Mouse (Mus musculus) activated CD4-positive, CD25-positive, alpha-beta regulatory T cell, adult 4 months (primary cell): ENCODE measurements around the gene Il11. TPM values are rescaled to one million over a fixed set of nuclear protein-coding genes. Genes with fewer than 3 reads are reported as not detected.

Experiments used
- ATAC-seq: one replicate; pipeline ENCODE4 v1.8.0; 2017
- polyA plus RNA-seq, 2 experiments: library from polyadenylated mRNA; unstranded; fragments of 100-300 nt; shearing (Covaris generic); gene quantifications; one replicate each; pipeline ENCODE4 v1.2.1; 2017

Il11 gene
- polyA plus RNA-seq, 2 experiments from 2014 or later, result not detected

DNA sequence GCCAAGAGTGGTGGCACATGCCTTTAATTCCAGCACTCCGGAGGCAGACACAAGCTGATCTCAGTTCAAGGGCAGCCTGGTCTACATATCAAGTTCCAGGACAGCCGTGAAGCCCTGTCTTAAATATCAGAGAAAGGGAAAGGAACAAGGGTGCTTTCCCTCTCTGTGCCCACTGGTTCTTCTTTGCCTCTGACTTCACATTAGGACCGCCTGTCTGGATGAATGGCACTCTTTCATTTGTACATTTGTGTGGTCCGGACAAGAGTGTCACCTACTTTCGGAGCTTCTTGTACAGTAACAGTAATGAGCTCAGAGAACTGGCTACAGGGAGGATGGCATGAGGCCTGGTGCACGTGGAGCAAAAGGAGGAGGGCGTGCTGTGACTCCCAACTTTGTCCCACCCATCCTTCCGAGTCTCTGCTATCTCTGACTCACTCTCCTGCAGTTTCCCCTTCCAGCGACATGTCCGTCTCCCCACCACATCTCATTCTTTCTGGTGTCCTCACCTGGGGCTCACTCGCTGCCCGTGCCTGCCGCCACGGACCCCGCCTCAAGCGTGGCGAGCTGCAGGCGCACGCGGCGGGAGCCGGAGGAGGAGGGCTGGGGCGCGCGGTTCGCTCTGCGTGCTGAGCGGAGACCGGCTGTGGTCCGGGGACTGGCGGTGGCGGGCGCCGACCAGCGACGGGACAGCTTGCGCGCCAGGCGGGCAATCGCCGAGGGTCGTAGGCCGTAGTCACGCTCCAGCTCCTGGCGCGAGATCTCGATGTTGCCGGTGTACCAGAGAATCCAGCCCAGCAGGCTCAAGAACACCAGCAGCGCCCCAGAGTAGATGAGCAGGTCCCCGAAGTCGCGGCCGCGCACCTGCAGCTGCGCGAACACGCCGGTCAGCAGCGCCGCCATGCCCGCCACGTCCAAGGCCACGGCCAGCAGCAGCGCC, 6.1 kb upstream of the Il11 start:
- no peak for ATAC-seq

GRCm38 (mm10) chr7:4783667-4784268, 1.1 kb upstream of the Il11 start:
- ATAC-seq, result no peak

GRCm38 (mm10) chr7:4782130-4782529, 529 bp downstream of the Il11 start:
- no peak for ATAC-seq

GRCm38 (mm10) chr7:4779921-4780320, 2.7 kb downstream of the Il11 start:
- ATAC-seq, result no peak

DNA sequence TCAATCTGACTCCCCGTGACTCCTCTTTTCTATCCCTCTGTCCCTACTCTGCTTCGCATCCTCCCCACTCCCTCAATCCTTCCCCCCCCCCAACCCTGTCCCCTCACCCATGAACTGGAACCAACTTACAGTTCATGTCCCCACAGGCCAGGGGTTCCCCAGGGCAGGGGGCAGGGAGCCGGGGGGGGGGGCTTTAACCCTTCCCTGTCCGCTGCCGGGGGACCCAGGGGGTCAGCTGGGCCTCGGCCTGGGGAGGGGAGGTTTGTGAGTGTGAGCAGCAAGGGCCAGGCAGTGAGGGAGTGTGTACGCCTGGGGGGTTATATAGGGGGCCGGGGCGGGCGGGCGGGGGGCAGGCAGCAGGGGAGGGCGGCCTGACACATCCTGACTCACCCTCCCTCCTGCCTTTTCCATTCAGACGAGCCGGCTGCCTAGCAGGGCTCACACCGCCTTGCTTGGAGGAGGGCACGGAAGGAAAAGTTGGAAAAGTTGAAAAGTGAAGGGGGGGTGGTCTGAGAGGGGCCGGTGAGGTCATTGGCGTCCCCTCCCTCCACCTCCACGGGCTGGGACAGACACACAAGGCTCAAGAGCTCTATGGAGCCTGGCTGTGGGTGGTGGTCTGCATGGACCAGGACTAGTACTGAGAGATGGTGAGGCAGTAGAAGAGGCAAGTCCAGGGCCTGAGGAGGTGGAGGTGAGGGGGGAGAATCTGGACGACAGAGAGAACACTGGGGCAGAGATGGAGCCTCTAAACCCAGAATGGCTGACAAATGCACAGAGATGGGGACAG, 4.6 kb downstream of the Il11 start:
- ATAC-seq, result no peak

DNA sequence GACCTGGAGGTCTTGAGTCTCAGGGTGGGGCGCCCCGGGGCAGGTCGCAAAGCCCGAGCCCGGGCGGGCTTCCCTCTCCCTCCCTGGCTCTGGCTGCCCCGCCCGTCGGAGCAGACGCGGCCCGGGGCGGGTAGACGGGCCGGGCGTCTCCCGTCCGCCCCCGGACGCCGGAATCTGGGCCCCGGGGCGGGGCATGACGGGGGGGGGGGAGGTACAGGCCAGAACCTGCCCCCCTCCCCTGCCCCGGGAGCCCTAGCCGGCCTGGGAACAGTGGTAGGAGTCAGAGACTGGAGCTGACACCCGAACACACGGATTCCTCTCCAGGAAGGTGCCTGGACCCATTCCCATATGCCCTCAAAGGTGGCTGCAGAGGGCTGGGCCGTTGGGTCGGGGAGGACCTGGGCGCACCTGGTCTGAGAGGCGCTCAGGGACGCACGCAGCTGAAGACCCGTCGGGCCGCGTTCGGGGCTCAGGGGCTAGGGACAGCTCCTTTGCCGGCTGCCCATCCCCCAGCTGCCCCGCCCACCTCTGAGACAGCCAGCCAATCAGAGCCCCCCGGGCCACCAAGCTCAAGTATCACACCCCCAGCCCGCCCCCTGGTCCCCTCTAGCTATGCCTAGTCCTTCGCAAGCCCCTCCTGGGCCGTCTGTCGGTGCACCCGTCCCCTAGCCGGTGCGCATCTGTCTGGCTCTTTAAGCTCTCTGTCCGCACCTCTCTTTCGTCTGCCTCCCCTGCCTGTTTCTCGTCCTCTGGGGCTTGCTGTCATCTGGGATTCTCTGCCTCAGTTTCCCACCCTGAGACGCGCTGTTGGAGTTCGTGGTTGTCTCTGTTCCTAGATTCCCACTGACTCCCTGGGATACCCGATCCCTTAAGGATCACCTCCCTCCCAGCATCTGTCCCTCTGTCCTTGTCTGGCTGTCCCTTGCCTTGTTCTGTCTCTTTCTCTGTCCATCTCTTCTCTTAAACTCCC, 5.5 kb downstream of the Il11 start:
- peak; percentile 32 for ATAC-seq

DNA sequence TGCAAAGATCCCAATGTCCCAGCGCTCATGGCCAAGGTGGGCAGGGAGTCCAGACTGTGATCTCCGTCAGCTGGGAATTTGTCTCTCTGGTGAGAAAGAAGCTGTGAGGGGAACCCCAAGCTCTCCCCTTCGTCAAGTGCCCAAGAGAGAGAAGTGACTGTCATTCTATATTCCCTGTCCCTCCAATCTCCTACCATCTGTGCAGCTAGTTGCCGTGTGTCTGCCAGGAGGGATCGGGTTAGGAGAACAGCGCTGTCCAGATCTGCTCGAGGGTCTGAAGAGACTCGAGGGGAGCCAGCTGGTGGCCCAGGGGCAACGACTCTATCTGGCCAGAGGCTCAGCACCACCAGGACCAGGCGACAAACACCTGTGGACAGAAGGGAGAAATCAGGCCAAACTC, 6.5 kb downstream of the Il11 start:
- ATAC-seq, result no peak

- no peak for ATAC-seq
Measured at GRCm38 (mm10) chr7:4771202-4771601, 11.5 kb downstream of the Il11 start, which contains the start of gene Fam71e2. Gene Fam71e2, minus strand, starts transcription at chr7:4771302.

GRCm38 (mm10) chr7:4764946-4765710, 17.5 kb downstream of the Il11 start:
- ATAC-seq, result no peak

- ATAC-seq, result no peak
Measured at GRCm38 (mm10) chr7:4759670-4760069, 23.0 kb downstream of the Il11 start.

DNA sequence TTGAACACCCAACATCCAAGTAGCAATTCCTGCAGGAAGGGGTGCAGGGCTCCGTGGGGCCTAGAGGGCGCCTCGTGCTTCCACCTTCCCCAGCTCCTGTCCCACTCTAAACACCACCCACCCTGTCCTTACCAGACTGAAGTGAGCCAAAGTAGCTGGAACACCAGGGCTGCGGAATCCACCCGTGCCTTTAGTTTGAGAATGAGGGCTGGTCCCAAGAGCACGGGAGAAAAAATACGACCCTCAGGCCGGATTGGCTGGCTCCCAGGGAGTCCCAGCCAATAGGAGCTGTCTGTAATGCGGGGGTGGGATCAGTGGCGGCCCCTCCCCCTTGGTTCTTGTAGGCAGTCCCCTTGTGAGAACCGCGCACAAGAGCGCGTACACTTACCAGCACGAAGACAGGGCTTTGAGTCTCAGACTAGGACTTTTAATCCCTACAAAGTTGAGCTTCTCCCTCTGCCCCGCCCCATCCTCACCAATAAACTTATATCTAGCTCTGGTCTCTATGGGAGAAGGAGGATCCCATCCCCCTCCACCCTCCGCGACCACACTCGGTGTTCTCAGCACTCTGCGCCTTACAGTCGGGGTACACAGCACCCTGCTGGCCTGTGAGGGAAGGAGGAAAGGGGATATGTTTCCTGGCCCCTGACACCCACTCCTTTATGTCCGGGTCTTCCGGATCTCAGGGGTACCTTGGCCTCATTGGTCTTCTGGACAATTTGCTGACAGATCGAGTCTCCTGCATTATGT, 29.7 kb downstream of the Il11 start, which contains the start of gene Cox6b2:
Gene Cox6b2, minus strand, starts transcription at position 274 of the 750 bp plus-strand sequence.
- peak; percentile 28 for ATAC-seq

DNA sequence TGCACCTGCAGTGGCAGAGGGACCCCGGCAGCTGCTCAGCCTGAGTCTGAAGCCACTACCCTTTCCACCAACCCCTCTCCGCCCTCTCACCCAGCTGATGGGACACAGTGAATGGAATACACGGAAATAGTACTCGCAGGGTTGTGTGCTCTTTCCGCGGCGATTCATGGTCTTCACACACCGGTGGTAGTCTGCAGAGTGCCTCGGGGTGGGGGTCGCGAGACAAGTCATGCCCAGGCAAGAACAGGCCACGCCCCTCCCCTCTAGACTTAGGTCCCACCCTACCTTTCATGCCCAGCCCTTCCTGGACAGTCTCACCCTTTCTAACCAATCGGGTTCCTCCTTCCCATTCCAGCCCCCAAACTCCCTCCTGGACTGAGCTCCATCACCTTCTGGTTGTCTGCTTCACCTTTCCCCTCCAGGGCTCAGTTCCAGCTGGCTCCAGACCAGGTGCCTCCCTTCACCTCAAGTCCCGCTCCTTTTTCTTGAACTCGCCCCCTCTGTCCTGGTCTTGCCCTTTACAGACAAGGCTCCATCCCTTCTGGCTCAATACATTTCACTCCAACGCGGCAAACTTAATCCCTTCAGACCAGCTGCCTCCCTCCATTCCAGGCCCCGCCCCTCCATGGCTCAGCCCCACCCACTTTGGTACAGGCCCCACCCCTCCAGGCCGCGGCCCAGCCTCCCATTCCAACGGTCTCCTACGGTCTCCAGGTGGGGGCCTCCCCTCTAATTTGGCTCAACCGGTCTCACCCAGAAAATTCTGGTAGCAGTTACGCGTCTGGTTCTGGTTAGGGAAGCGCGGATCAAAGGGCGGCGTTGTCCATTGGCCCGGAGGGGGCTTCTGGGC, 30.5 kb downstream of the Il11 start:
- ATAC-seq, result no peak

DNA sequence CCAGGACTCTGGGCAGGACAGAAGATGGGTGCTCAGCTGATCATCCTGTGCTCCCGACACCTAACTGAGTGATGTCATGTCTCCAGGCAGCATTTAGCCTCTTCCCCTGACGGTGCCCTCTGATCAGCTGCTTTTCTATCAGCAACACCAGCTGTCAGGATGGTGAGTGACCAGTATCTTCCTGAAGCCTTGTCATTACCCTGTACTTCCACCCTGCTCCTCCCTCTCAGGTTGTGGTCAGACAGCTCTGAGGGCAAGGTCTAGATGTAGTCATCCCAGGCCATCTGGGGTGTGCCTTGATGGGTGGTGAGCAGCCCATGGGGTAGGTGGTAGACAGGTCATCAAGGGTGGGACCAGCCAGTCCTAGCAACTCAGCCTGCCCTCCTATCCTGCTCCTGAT, 33.5 kb downstream of the Il11 start:
- no peak for ATAC-seq

GRCm38 (mm10) chr7:4748321-4748720, 34.3 kb downstream of the Il11 start:
- no peak for ATAC-seq

GRCm38 (mm10) chr7:4747156-4747899, 35.3 kb downstream of the Il11 start:
- ATAC-seq, result no peak

GRCm38 (mm10) chr7:4746326-4746980, 36.2 kb downstream of the Il11 start:
- no peak for ATAC-seq

DNA sequence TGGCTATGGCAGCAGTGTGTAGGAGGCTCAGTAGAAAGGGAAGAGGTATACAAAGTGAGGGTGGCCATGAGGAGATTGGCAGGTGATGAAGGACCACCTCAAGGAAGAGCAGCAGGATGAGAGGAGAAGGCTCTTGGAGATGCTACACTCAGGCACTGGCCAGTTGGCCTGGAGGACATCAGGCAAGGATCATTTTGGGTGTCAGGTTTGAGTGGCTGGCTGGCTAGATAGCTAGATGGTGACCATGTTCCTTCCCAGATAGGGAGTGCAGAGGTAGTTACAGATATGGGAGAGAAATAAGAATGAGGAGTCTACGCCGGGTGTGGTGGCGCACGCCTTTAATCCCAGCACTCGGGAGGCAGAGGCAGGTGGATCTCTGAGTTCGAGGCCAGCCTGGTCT, 37.8 kb downstream of the Il11 start:
- no peak for ATAC-seq

DNA sequence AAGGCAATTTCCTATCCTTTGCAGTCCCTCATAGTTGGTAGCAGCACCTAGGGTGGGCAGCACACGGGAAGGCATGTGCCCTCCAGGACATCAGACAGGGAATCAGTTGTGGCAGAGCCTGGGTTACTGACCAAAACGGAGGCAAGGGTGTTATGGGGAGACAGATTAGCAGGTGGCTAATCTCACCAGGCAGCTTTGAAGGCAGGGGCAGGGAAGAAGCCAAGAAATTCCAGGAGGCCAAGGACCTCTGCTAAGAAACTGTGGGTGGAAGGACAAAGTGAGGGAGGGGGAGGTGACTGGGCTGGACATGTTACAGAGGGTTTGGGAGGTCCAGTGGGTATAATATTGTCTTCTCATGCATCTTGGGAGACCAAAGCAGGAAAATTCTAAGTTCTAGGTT, 39.3 kb downstream of the Il11 start:
- ATAC-seq, result no peak
